Mouse (Mus musculus) myocyte (in vitro differentiated cells): ENCODE measurements around the gene Ptcra. TPM values are rescaled to one million over a fixed set of nuclear protein-coding genes. Genes with fewer than 3 reads are reported as not detected.
"Not testable (repeated sequence)": the region's sequence is repeated elsewhere in the genome, so short reads cannot be mapped to it uniquely, and the experiment has no call there.

Experiments
- H3K27me3 ChIP-seq: one replicate; pipeline ENCODE4 v1.6.1; 2011; ENCODE audit not compliant: control insufficient read depth, insufficient read depth, insufficient read length
- H3K36me3 ChIP-seq: one replicate; pipeline ENCODE4 v1.6.1; 2011; ENCODE audit not compliant: control insufficient read depth, insufficient read depth
- H3K4me2 ChIP-seq: one replicate; pipeline ENCODE4 v1.6.1; 2011; ENCODE audit warnings: low read depth, control low read depth
- H3K4me3 ChIP-seq: one replicate; pipeline ENCODE4 v1.5.1; 2011; ENCODE audit warnings: mild to moderate bottlenecking, control low read depth, moderate library complexity
- H3K79me2 ChIP-seq: one replicate; pipeline ENCODE4 v1.6.1; 2011; ENCODE audit not compliant: control insufficient read depth, insufficient read depth
- H3ac ChIP-seq: one replicate; pipeline ENCODE4 v1.6.1; 2011; ENCODE audit not compliant: control insufficient read depth, insufficient read length
- CEBPB ChIP-seq: IDR thresholded peaks from 2 replicates; pipeline ENCODE4 v1.6.1; 2011; ENCODE audit warnings: mild to moderate bottlenecking, moderate library complexity; ENCODE audit not compliant: poor library complexity, insufficient read depth, severe bottlenecking
- E2F4 ChIP-seq: IDR thresholded peaks from one replicate; pipeline ENCODE4 v1.6.1; 2011; ENCODE audit warnings: mild to moderate bottlenecking, control low read depth, moderate library complexity; ENCODE audit not compliant: insufficient read depth
- MAX ChIP-seq: IDR thresholded peaks from one replicate; pipeline ENCODE4 v1.6.1; 2011; ENCODE audit warnings: low read depth, mild to moderate bottlenecking, control low read depth
- MYOD1 ChIP-seq, 3 experiments: IDR thresholded peaks; one replicate each; pipeline ENCODE4 v1.6.1; 2011; ENCODE audit warnings: control low read depth in 2 of 3, low read depth in 2 of 3, mild to moderate bottlenecking in 2 of 3, moderate library complexity in 1 of 3; ENCODE audit not compliant: insufficient read length in 2 of 3, control insufficient read depth in 1 of 3
- MYOG ChIP-seq, 3 experiments: IDR thresholded peaks; one replicate each; pipeline ENCODE4 v1.6.1; 2011; ENCODE audit warnings: control low read depth in 2 of 3, low read depth in 2 of 3, mild to moderate bottlenecking in 2 of 3; ENCODE audit not compliant: insufficient read length in 2 of 3, control insufficient read depth in 1 of 3, insufficient read depth in 1 of 3
- POLR2A ChIP-seq: IDR thresholded peaks from one replicate; pipeline ENCODE4 v1.6.1; 2011; ENCODE audit warnings: low read depth, mild to moderate bottlenecking, control low read depth, moderate library complexity; ENCODE audit not compliant: insufficient read length
- POLR2AphosphoS2 ChIP-seq: IDR thresholded peaks from one replicate; pipeline ENCODE4 v1.6.1; 2011; ENCODE audit warnings: low read depth, control low read depth; ENCODE audit not compliant: insufficient read length
- REST ChIP-seq: IDR thresholded peaks from one replicate; pipeline ENCODE4 v1.6.1; 2011; ENCODE audit warnings: mild to moderate bottlenecking, control low read depth, moderate library complexity; ENCODE audit not compliant: insufficient read depth, insufficient read length
- SRF ChIP-seq: IDR thresholded peaks from one replicate; pipeline ENCODE4 v1.6.1; 2011; ENCODE audit warnings: low read depth; ENCODE audit not compliant: control insufficient read depth, insufficient read length
- TCF12 ChIP-seq: IDR thresholded peaks from one replicate; pipeline ENCODE4 v1.6.1; 2011; ENCODE audit warnings: mild to moderate bottlenecking, control low read depth; ENCODE audit not compliant: poor library complexity, insufficient read depth, severe bottlenecking
- TCF3 ChIP-seq: IDR thresholded peaks from one replicate; pipeline ENCODE4 v1.6.1; 2011; ENCODE audit warnings: low read depth, control low read depth; ENCODE audit not compliant: insufficient read length
- USF1 ChIP-seq: IDR thresholded peaks from one replicate; pipeline ENCODE4 v1.6.1; 2011; ENCODE audit warnings: low read depth, mild to moderate bottlenecking, control low read depth, moderate library complexity
- polyA plus RNA-seq: library from polyadenylated mRNA; unstranded; fragments of >200 nt; fragmentation: generic; extraction: Trizol; gene quantifications from one replicate; pipeline ENCODE4 v1.2.1, GENCODE M21; 2012; ENCODE audit warnings: missing spikeins

Gene Ptcra
- polyA plus RNA-seq, 1 experiment = 0.06 TPM

DNA sequence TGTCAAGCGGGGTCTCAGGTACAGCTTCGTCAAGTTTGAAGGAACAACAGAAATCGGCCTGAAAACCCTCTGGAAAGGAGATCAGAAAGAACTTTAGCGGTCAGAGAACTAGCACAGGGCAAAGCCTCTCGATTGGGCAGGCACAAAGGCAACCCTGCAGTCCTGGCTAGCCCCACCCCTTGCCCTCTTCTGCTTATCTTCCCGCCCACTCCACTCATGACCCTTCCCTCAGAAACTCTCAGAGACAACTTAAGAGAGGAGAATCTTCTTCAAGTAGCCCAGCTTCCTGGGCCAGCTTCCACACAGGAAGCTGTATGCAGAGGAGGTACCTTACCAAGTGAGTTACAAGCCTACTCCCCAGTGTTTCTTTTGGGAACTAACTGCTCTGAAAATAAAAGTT, 38.2 kb upstream of the Ptcra start:
- no peaks in the 10 kb centered on the region for H3K79me2 ChIP-seq
- no peak for TF ChIP-seq CEBPB
- no peak for TF ChIP-seq MAX
- no peak for TF ChIP-seq TCF3
- TF ChIP-seq POLR2AphosphoS2 = no peak
- TF ChIP-seq TCF12 = no peak
- TF ChIP-seq E2F4 = no peak
- TF ChIP-seq USF1 = no peak
- no peak for TF ChIP-seq POLR2A
- no peak for TF ChIP-seq REST
- TF ChIP-seq SRF = no peak
- no peak for TF ChIP-seq MYOG (IDR thresholded peaks at IDR 0.05; ENCODE audit: control insufficient read depth in 1 of 3, insufficient read depth in 1 of 3, insufficient read length in 2 of 3, low read depth in 2 of 3)
- peaks cover 5% of the 10 kb centered on the region for H3K36me3 ChIP-seq
- no peak overlapping the region for H3K4me3 ChIP-seq
- no peak overlapping the region for H3ac ChIP-seq
- no peak overlapping the region for H3K4me2 ChIP-seq
- H3K27me3 ChIP-seq = no peaks in the 10 kb centered on the region

DNA sequence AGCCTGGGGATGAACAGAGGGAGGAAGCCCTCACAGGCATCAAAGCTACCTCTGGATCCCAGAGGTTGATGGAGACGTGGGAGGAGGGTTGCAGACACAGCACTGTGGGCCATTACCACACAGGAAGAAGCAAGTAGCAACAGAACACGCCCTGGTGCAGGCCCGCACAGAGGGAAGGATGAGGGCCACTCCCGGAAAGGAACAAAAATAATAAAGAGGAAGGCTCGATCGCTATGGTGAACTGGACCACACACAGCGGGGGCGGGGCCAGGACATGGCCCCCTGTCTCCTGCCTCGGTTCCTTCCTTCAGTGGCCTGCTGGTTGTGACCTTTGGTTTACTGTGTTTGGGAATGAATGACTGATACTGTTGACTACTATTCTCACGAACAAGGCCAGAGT, 36.2 kb upstream of the Ptcra start:
- TF ChIP-seq POLR2AphosphoS2 (no peak), POLR2A (no peak), MAX (no peak), SRF (no peak), TCF12 (no peak)
- Histone ChIP-seq H3K79me2 (no peaks in the 10 kb centered on the region), H3K27me3 (no peaks in the 10 kb centered on the region), H3K4me3 (no peak overlapping the region), H3ac (no peak overlapping the region), H3K4me2 (no peak overlapping the region), H3K36me3 (peaks cover under 1% of the 10 kb centered on the region)

- Histone ChIP-seq H3ac (no peak overlapping the region), H3K4me3 (no peak overlapping the region), H3K4me2 (no peak overlapping the region), H3K36me3 (no peaks in the 10 kb centered on the region), H3K27me3 (no peaks in the 10 kb centered on the region), H3K79me2 (no peaks in the 10 kb centered on the region)
- TF ChIP-seq REST (no peak), MAX (no peak), POLR2A (no peak), TCF3 (no peak), CEBPB (no peak), USF1 (no peak), E2F4 (no peak), MYOD1 (IDR thresholded peaks at IDR 0.05; ENCODE audit: control insufficient read depth in 1 of 3, insufficient read length in 2 of 3, low read depth in 2 of 3) (no peak), MYOG (IDR thresholded peaks at IDR 0.05; ENCODE audit: control insufficient read depth in 1 of 3, insufficient read depth in 1 of 3, insufficient read length in 2 of 3, low read depth in 2 of 3) (no peak), SRF (no peak), TCF12 (no peak), POLR2AphosphoS2 (no peak)
Measured at GRCm38 (mm10) chr17:46797386-46797785, 33.9 kb upstream of the Ptcra start.

DNA sequence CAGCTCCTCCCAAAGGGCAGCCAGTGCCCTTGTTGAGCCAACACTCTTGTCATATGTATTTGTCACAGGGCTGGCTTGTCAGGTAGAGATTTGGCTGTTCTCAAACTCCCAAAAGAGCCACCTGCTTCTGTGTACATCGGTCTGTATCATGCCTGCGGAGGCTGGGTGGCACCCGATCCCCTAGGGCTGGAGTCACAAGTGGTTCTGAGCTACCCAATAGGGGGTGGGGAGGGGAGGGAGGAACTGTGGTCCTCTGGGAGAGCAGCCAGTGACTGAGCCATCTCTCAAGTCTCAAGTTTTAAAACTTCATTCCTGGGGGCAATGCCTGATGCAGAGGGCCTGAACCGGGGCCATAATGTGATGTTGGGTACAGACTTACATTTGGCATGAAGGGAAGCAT, 33.2 kb upstream of the Ptcra start:
- H3K4me2 ChIP-seq = no peak overlapping the region
- H3K79me2 ChIP-seq = no peaks in the 10 kb centered on the region
- H3K27me3 ChIP-seq = no peaks in the 10 kb centered on the region
- H3K4me3 ChIP-seq = no peak overlapping the region
- H3K36me3 ChIP-seq = no peaks in the 10 kb centered on the region
- TF ChIP-seq SRF (no peak), POLR2AphosphoS2 (no peak), MAX (no peak), USF1 (no peak), REST (no peak), E2F4 (no peak), CEBPB (no peak), POLR2A (no peak), TCF12 (no peak), MYOG (IDR thresholded peaks at IDR 0.05; ENCODE audit: control insufficient read depth in 1 of 3, insufficient read depth in 1 of 3, insufficient read length in 2 of 3, low read depth in 2 of 3) (no peak), MYOD1 (IDR thresholded peaks at IDR 0.05; ENCODE audit: control insufficient read depth in 1 of 3, insufficient read length in 2 of 3, low read depth in 2 of 3) (no peak), TCF3 (no peak)
- no peak overlapping the region for H3ac ChIP-seq

DNA sequence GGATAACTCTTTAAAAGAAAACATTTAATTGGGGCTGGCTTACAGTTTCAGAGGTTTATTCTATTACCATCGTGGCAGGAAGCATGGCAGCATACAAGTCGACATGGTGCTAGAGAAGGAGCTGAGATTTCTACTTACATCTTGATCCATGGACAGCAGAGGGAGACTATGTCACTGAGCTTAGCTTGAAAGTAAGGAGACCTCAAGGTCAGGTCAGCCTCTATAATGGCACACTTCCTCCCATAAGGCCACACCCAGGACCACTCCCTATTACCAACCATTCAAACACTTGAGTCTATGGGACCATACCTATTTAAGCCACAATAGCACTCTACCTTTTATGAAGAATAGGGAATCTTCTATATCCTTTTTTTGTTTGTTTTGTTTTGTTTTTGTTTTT, 29.5 kb upstream of the Ptcra start:
- H3ac ChIP-seq = no peak overlapping the region
- H3K79me2 ChIP-seq = no peaks in the 10 kb centered on the region
- H3K27me3 ChIP-seq = no peaks in the 10 kb centered on the region
- TF ChIP-seq MYOG (IDR thresholded peaks at IDR 0.05; ENCODE audit: control insufficient read depth in 1 of 3, insufficient read depth in 1 of 3, insufficient read length in 2 of 3, low read depth in 2 of 3) (no peak), REST (no peak), CEBPB (no peak), POLR2AphosphoS2 (no peak), MYOD1 (IDR thresholded peaks at IDR 0.05; ENCODE audit: control insufficient read depth in 1 of 3, insufficient read length in 2 of 3, low read depth in 2 of 3) (no peak), SRF (no peak), POLR2A (no peak), E2F4 (no peak)
- no peaks in the 10 kb centered on the region for H3K36me3 ChIP-seq
- no peak overlapping the region for H3K4me2 ChIP-seq
- H3K4me3 ChIP-seq = no peak overlapping the region

DNA sequence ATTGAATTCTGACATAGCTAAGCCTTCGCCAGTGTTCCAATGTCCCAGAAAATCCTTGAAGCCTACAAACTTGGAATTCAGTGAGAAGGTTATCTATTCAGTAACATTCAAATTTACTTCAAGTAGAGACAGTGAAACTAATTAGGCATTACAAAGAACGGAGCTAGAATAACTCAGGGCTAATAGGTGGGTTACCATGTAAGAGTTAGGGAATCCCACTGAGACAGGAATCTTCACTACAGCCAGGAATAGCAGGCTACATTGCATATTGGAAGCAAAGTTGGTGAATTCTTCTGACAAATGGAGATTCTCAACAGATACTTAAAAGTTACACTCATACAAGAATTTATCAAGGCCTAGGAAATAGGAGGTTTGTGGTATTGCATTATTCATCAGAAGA, 24.5 kb upstream of the Ptcra start:
- not testable (repeated sequence) for H3K4me2 ChIP-seq, H3K4me3 ChIP-seq, H3K79me2 ChIP-seq, H3K36me3 ChIP-seq, H3ac ChIP-seq, H3K27me3 ChIP-seq
